Mouse (Mus musculus): ENCODE results near the gene Usp1. TPM values are rescaled to one million over a fixed set of nuclear protein-coding genes. Genes with fewer than 3 reads are reported as not detected.
"Not testable (repeated sequence)": the region's sequence is repeated elsewhere in the genome, so short reads cannot be mapped to it uniquely, and the experiment has no call there.

Usp1 gene
- polyA plus RNA-seq (2012; rRNA removed): 14.0 and 17.0 TPM in 2 replicates

DNA sequence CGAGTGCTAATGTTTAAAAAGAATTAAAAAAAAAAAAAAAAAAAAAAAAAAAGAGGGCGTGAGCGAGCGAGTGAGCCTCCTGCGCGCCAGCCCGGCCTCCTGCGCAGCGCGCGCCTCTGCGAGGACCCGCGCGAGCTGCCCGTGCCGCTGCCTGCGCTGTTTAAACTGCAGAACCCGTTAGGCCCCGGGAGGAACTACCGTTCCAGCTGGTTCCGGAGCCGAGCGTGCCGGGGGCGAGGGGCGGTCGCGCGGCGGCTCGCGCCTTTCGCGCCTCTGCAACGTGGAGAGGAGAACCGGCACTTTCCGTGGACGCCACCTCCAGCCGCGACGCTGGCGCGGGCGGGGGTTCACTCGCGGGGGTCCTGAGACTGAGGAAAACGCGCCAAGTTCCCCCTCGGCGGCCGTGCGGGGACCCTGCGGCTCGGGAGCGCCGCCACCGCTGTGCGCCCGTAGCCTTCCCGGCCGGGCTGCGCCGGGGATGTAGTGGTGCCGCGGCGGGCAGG, at the start of gene Usp1:
Usp1 (plus strand) TSS at position 243 of the 503 bp plus-strand sequence.
- peak; percentile 83 for DNase-seq (ENCODE audit: low spot score)

DNA sequence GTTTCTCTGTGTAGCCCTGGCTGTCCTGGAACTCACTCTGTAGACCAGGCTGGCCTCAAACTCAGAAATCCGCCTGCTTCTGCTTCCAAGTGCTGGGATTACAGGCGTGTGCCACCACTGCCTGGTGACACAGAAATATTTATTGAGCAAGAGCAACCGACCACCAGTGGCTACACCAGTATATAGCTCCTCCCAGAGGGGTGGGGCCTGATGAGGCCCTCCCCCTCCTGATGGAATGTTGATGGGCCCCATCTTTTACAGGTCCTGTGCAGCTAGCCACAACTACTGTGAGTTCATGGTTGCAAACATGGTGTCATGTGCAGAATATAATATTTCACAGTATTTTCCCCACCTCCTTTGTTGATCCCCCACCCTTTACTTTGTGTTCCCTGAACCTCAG, 40.9 kb upstream of the Usp1 start:
- no peak for DNase-seq (ENCODE audit: low spot score)

GRCm38 (mm10) chr4:98886377-98886776, 37.2 kb upstream of the Usp1 start:
- DNase-seq (ENCODE audit: low spot score): no peak

GRCm38 (mm10) chr4:98887148-98887547, 36.5 kb upstream of the Usp1 start:
- no peak for DNase-seq (ENCODE audit: low spot score)

- DNase-seq (ENCODE audit: low spot score): no peak
Measured at GRCm38 (mm10) chr4:98910246-98910645, 13.4 kb upstream of the Usp1 start.

GRCm38 (mm10) chr4:98917724-98918123, 5.9 kb upstream of the Usp1 start:
- no peak for DNase-seq (ENCODE audit: low spot score)

DNA sequence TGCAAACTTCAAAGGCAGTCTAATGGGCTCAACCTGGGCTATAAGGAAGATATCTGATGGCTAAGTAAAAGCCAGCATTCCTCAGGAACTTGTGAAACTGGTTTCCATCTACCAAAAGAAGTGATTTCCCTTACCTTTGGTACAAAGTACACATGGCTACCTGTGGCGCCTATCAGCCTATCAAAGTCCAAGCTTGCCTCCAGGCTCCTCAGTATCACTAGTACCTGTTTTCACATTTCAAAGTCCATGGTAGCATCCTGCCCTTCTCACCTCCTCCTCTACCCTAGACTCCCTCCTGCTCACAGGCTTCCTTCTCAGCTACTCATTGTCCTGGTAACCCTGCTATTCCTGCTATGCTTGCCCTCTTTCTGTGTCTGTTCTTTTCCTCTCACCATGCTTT, 5.4 kb upstream of the Usp1 start:
- DNase-seq (ENCODE audit: low spot score): no peak

DNA sequence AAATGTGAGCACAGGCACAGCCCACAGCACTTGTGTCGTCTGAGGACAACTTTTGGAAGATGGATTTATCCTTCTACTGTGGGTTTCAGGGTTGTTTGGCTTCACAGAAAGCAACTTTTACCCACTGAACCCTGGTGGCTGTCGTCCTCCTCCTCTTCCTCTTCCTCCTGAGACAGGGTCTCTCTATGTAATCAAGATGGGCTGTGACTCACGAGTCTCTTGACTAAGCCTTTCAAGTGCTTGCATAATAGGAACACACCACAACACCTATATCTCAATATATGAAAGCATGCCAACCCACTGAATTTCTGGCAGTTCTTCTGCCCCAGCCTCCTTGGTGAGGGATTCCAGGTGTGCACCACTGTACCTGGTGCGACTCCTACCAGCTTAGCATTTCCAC, 2.7 kb upstream of the Usp1 start:
- no peak for DNase-seq (ENCODE audit: low spot score)

DNA sequence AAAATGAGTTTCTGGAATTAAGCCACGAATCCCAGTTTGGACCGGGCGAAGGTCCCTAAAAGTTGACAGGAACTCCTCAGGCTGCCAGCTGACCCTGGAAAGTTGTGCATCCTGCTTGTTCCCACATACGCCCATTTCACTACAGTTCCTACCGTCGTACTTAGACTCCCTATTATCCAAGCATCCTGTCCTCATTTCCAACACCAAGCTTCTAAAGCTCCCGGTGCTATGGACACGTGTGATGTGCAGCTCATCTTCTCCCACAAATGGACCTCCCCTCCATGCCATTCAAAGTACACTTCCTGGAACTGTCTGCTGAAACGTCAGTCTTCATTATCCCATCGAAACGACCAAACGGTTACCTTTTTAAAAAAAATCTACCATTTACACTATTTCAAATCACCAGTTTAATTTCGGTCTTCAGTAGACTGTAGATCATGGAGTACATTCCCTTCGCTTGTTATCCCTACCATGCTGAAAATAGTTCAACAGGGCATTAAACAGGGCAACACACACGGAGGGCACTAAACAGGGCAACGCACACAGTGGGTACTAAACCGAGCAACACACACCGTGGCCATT, 1.5 kb upstream of the Usp1 start:
- DNase-seq (ENCODE audit: low spot score): no peak

- peak; percentile 78 for DNase-seq (ENCODE audit: low spot score)
Measured at GRCm38 (mm10) chr4:98922643-98923567, 705 bp upstream of the Usp1 start.

- no peak for DNase-seq (ENCODE audit: low spot score)
Measured at GRCm38 (mm10) chr4:98924071-98924905, 678 bp downstream of the Usp1 start.

- no peak for DNase-seq (ENCODE audit: low spot score)
Measured at GRCm38 (mm10) chr4:98924906-98925178, 1.2 kb downstream of the Usp1 start.

DNA sequence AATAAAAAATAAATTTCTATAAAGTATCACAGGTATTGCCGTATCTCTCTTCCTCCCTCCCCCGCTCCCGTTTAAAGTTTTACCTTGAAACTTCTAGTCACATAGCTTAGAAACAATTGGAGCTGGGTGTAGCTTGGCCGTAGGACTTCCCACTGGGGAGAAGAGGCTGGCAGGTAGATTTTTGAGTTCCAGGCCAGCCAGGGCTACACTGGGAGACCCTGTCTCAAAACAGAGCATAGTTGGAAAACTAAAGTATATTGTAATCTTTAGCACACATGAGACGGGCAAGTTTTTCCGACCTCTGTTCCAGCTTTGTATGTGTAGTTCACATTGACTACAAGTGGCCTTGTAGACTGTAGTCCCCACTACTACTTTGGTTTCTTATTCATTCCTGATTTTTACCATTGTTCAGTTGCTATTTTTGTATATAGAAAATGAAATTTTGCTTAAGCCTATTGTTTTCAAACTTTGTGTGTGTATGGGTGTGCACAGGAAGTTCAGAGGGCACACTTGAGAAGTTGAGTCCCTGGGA, 1.7 kb downstream of the Usp1 start:
- no peak for DNase-seq (ENCODE audit: low spot score)

DNA sequence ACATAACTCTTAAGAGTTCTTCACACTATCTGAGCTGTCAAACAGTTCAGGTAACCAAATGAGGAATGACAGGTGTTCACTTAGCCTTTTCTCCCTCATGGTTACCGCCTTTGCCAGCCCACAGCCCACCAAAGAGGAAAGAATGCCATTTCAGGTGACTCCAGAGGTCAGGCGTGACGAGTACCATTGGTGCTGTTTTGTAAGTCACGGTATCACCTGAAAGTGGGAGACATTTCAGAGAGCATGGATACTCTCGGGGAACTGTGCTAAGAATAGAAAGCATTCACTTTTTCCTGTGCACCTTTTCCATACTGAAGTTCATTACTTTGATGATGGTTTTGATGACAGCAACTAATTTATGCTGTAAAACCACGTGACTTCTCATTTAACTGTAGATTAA, 12.4 kb downstream of the Usp1 start:
- no peak for DNase-seq (ENCODE audit: low spot score)

- not testable (repeated sequence) for DNase-seq (ENCODE audit: low spot score)
Measured at GRCm38 (mm10) chr4:98938210-98938609, 14.6 kb downstream of the Usp1 start.

GRCm38 (mm10) chr4:98950563-98950962, 27.0 kb downstream of the Usp1 start:
- DNase-seq (ENCODE audit: low spot score): no peak

- DNase-seq (ENCODE audit: low spot score): no peak
Measured at GRCm38 (mm10) chr4:98955986-98956385, 32.4 kb downstream of the Usp1 start.

DNA sequence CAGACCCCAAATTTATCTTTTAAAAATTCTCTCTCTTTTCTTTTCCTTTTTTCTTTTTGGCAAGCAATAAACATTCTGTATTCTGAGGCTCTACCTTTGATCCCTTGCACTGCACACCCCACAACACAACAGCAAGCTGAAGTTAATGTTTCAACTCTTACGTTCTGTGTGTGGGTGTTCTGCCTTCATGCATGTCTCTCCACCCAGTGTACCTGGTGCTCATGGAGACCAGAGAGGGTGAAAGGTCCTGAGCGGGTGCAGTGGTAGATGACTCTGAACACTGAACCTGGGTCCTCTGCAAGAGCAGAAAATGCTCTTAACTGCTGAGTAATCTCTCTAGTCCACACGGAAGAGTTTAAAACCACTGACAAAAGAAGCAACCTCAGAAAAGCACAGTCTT, 36.6 kb downstream of the Usp1 start:
- no peak for DNase-seq (ENCODE audit: low spot score)

DNA sequence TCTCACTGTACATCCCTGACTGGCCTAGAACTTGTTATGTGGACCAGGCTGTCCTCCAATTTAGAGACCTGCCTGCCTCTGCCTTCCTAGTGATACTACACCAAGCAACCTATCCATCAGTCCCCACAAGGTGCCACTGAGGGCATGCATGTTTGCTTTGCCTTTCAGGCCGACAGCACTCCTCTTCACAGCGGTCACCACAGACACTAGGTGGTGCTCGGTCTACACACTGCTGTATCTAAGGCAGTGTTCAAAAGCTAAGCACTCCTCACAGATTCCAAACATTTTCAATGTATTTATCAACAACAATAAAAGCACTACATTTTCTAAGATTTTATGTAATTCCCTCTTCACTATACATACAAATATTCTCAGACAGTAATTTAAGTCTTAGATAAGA, 46.3 kb downstream of the Usp1 start:
- DNase-seq (ENCODE audit: low spot score): no peak

DNA sequence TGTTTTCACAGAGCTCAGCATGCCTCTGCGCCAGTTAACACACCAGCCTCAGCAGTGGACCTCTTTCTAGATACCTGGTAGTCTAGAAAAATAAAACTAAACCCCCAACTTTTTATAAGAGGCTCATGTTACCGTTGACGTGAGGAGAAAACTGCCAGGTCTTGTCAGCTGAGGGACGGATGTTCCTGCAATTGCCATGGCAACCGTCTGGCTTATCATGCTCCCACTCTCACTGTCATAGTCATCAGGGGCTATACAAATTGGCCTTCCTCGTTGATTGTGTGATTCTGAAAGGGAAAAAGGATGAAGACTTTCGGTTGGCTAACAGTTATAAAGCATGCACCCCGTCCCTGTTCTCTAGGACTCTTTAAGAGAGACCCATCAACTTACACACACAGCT, 52.1 kb downstream of the Usp1 start:
- DNase-seq (ENCODE audit: low spot score): no peak

DNA sequence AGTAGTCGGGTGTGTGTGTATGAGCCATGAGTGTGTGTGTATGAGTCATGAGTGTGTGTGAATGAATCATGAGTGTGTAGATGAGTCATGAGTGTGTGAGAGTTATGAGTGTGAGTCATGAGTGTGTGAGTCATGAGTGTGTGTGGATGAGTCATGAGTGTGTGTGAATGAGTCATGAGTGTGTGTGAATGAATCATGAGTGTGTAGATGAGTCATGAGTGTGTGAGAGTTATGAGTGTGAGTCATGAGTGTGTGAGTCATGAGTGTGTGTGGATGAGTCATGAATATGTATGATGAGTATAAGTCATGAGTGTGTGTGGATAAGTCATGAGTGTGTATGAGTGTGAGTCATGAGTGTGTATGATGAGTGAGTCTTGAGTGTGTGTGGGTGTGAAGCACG, 54.7 kb downstream of the Usp1 start:
- DNase-seq (ENCODE audit: low spot score): not testable (repeated sequence)

- DNase-seq (ENCODE audit: low spot score): no peak
Measured at GRCm38 (mm10) chr4:98978693-98979092, 55.1 kb downstream of the Usp1 start.
